Mouse (Mus musculus) midbrain, embryonic 15.5 days (tissue): ENCODE measurements around the gene Wdtc1. TPM values are rescaled to one million over a fixed set of nuclear protein-coding genes. Genes with fewer than 3 reads are reported as not detected.

Source experiments
- ATAC-seq: fragments of 200-750 bp; cut with Nextera tagmentation; replicated peaks from 2 replicates; pipeline ENCODE4 v1.8.0; 2017; ENCODE audit warnings: moderate TSS enrichment
- H3K27ac ChIP-seq: fragments of 300-500 bp; sonication (generic); 2 replicates; pipeline ENCODE4 v1.5.1; 2015; ENCODE audit warnings: mild to moderate bottlenecking, inconsistent platforms
- H3K27me3 ChIP-seq: fragments of 300-500 bp; sonication (generic); replicated peaks from 2 replicates; pipeline ENCODE4 v1.6.1; 2015; ENCODE audit warnings: inconsistent platforms
- H3K36me3 ChIP-seq: fragments of 300-500 bp; sonication (generic); replicated peaks from 2 replicates; pipeline ENCODE4 v1.6.1; 2015; ENCODE audit warnings: inconsistent platforms
- H3K4me1 ChIP-seq: fragments of 300-500 bp; sonication (generic); 2 replicates; pipeline ENCODE4 v1.6.1; 2015; ENCODE audit warnings: inconsistent platforms
- H3K4me2 ChIP-seq: fragments of 300-500 bp; sonication (generic); 2 replicates; pipeline ENCODE4 v1.6.1; 2015; ENCODE audit warnings: inconsistent platforms, mild to moderate bottlenecking, moderate library complexity
- H3K4me3 ChIP-seq: fragments of 300-500 bp; sonication (generic); 2 replicates; pipeline ENCODE4 v1.5.1; 2015; ENCODE audit warnings: mild to moderate bottlenecking, inconsistent platforms
- H3K9ac ChIP-seq: fragments of 300-500 bp; sonication (generic); 2 replicates; pipeline ENCODE4 v1.6.1; 2015; ENCODE audit warnings: mild to moderate bottlenecking, inconsistent platforms
- H3K9me3 ChIP-seq: fragments of 300-500 bp; sonication (generic); 2 replicates; pipeline ENCODE4 v1.6.1; 2016; ENCODE audit warnings: inconsistent platforms
- WGBS: fragments of 180-500 bp; shearing (Covaris S2); methylation state at CpG from one replicate; pipeline ENCODE4 v1.1.7; 2015; ENCODE audit warnings: mixed read lengths; 5-methylcytosine and 5-hydroxymethylcytosine counted together
- polyA plus RNA-seq: library from polyadenylated mRNA; unstranded; fragments of >200 nt; fragmentation: Nextera tagmentation; extraction: Ambion mirVana; gene quantifications from 2 replicates; pipeline ENCODE4 v1.2.1, GENCODE M21; 2015

The Wdtc1 gene
- polyA plus RNA-seq, 1 experiment from 2014 or later: 23.2 TPM

- Histone ChIP-seq H3K27ac (no peak overlapping the region), H3K36me3 (peaks cover 11% of the 10 kb centered on the region; the same call in 1 of the 2 replicates), H3K27me3 (no peaks in the 10 kb centered on the region), H3K4me2 (no peak overlapping the region), H3K4me1 (no peaks in the 10 kb centered on the region), H3K4me3 (no peak overlapping the region), H3K9ac (no peak overlapping the region), H3K9me3 (no peaks in the 10 kb centered on the region)
- WGBS: 94% methylated on average over 7 of the region's 7 CpGs
- ATAC-seq: no peak
Measured at GRCm38 (mm10) chr4:133304770-133305169, 48.5 kb downstream of the Wdtc1 start.

- Histone ChIP-seq H3K4me2 (no peak overlapping the region), H3K27me3 (no peaks in the 10 kb centered on the region), H3K9ac (no peak overlapping the region), H3K27ac (no peak overlapping the region), H3K4me1 (peaks cover 14% of the 10 kb centered on the region), H3K4me3 (no peak overlapping the region), H3K9me3 (no peaks in the 10 kb centered on the region), H3K36me3 (peaks cover 11% of the 10 kb centered on the region; the same call in 1 of the 2 replicates)
- 81% methylated on average over 5 of the region's 5 CpGs for WGBS
- ATAC-seq: no peak
Measured at GRCm38 (mm10) chr4:133302668-133303067, 50.6 kb downstream of the Wdtc1 start.

- H3K9ac ChIP-seq: no peak overlapping the region
- H3K9me3 ChIP-seq: no peaks in the 10 kb centered on the region
- peaks cover 11% of the 10 kb centered on the region; the same call in 1 of the 2 replicates for H3K36me3 ChIP-seq
- WGBS: 26% methylated on average over 4 of the region's 4 CpGs
- no peak overlapping the region for H3K27ac ChIP-seq
- no peak overlapping the region for H3K4me3 ChIP-seq
- no peak for ATAC-seq
- H3K27me3 ChIP-seq: no peaks in the 10 kb centered on the region
- H3K4me2 ChIP-seq: no peak overlapping the region
- peaks cover 18% of the 10 kb centered on the region for H3K4me1 ChIP-seq
Measured at GRCm38 (mm10) chr4:133301802-133302201, 51.5 kb downstream of the Wdtc1 start.

- no peak overlapping the region for H3K27ac ChIP-seq
- peaks cover 11% of the 10 kb centered on the region for H3K36me3 ChIP-seq
Measured at GRCm38 (mm10) chr4:133300421-133300820, 52.9 kb downstream of the Wdtc1 start.

GRCm38 (mm10) chr4:133299701-133300100 is 53.6 kb downstream of the Wdtc1 start:
- no peaks in the 10 kb centered on the region for H3K27me3 ChIP-seq
- peak overlapping the region; percentile 69; the same call in 1 of the 2 replicates for H3K27ac ChIP-seq
- no peaks in the 10 kb centered on the region for H3K9me3 ChIP-seq
- WGBS: 67% methylated on average over 5 of the region's 5 CpGs
- H3K4me3 ChIP-seq: no peak overlapping the region
- peaks cover 11% of the 10 kb centered on the region for H3K36me3 ChIP-seq
- H3K4me2 ChIP-seq: no peak overlapping the region
- H3K9ac ChIP-seq: no peak overlapping the region
- H3K4me1 ChIP-seq: peaks cover 18% of the 10 kb centered on the region
- ATAC-seq: no peak

More at GRCm38 (mm10) chr4:133300421-133300820, 52.9 kb downstream of the Wdtc1 start:
- H3K4me3 ChIP-seq: no peak overlapping the region
- ATAC-seq: no peak
- no peak overlapping the region for H3K4me2 ChIP-seq
- peaks cover 18% of the 10 kb centered on the region for H3K4me1 ChIP-seq
- no peaks in the 10 kb centered on the region for H3K27me3 ChIP-seq
- no peak overlapping the region for H3K9ac ChIP-seq
- WGBS: 93% methylated on average over 11 of the region's 11 CpGs
- no peaks in the 10 kb centered on the region for H3K9me3 ChIP-seq

- Histone ChIP-seq H3K9me3 (no peaks in the 10 kb centered on the region), H3K4me2 (no peak overlapping the region), H3K9ac (0 out of 2 replicates have a peak overlapping the region, but pooled peaks have one; percentile 2), H3K36me3 (peaks cover 11% of the 10 kb centered on the region), H3K4me1 (peaks cover 19% of the 10 kb centered on the region), H3K27ac (peak overlapping the region; percentile 69), H3K27me3 (no peaks in the 10 kb centered on the region), H3K4me3 (no peak overlapping the region)
- 0 out of 2 replicates have a peak, but pooled peaks have one; percentile 13 for ATAC-seq
- WGBS: 38% methylated on average over 12 of the region's 12 CpGs
Measured at GRCm38 (mm10) chr4:133298516-133299365, 54.5 kb downstream of the Wdtc1 start.

GRCm38 (mm10) chr4:133297801-133298238 is 55.5 kb downstream of the Wdtc1 start:
- H3K27me3 ChIP-seq: no peaks in the 10 kb centered on the region
- no peak overlapping the region for H3K4me3 ChIP-seq
- H3K4me2 ChIP-seq: no peak overlapping the region
- H3K27ac ChIP-seq: peak overlapping the region; percentile 69
- 4% methylated on average over 5 of the region's 5 CpGs for WGBS
- H3K9me3 ChIP-seq: no peaks in the 10 kb centered on the region
- H3K4me1 ChIP-seq: peaks cover 28% of the 10 kb centered on the region
- no peak overlapping the region for H3K9ac ChIP-seq
- peaks cover 11% of the 10 kb centered on the region for H3K36me3 ChIP-seq
- peak; percentile 84 for ATAC-seq

- H3K27me3 ChIP-seq: no peaks in the 10 kb centered on the region
- peaks cover 33% of the 10 kb centered on the region for H3K4me1 ChIP-seq
- no peak overlapping the region for H3K27ac ChIP-seq
- no peak overlapping the region for H3K4me2 ChIP-seq
- H3K9ac ChIP-seq: no peak overlapping the region
- H3K36me3 ChIP-seq: peaks cover 11% of the 10 kb centered on the region
- no peaks in the 10 kb centered on the region for H3K9me3 ChIP-seq
- H3K4me3 ChIP-seq: no peak overlapping the region
- 66% methylated on average over 10 of the region's 10 CpGs for WGBS
- ATAC-seq: 0 out of 2 replicates have a peak, but pooled peaks have one; percentile 15
Measured at GRCm38 (mm10) chr4:133297360-133297759, 55.9 kb downstream of the Wdtc1 start.

- 26% methylated on average over 11 of the region's 11 CpGs for WGBS
- H3K9ac ChIP-seq: no peak overlapping the region
- H3K4me1 ChIP-seq: peaks cover 35% of the 10 kb centered on the region
- no peak for ATAC-seq
- no peaks in the 10 kb centered on the region for H3K27me3 ChIP-seq
- no peak overlapping the region for H3K4me2 ChIP-seq
- no peaks in the 10 kb centered on the region for H3K9me3 ChIP-seq
- no peak overlapping the region for H3K27ac ChIP-seq
- no peaks in the 10 kb centered on the region; the same call in 1 of the 2 replicates for H3K36me3 ChIP-seq
- no peak overlapping the region for H3K4me3 ChIP-seq
Measured at GRCm38 (mm10) chr4:133294084-133294483, 59.2 kb downstream of the Wdtc1 start.

GRCm38 (mm10) chr4:133292901-133293843 is 60.1 kb downstream of the Wdtc1 start:
- Histone ChIP-seq H3K36me3 (no peaks in the 10 kb centered on the region; the same call in 1 of the 2 replicates), H3K9me3 (no peaks in the 10 kb centered on the region), H3K27ac (peak overlapping the region; percentile 42), H3K27me3 (no peaks in the 10 kb centered on the region), H3K4me1 (peaks cover 26% of the 10 kb centered on the region), H3K9ac (no peak overlapping the region), H3K4me2 (no peak overlapping the region), H3K4me3 (no peak overlapping the region)
- no peak for ATAC-seq
- 14% methylated on average over 24 of the region's 24 CpGs for WGBS

- H3K4me3 ChIP-seq: no peak overlapping the region
- no peaks in the 10 kb centered on the region for H3K27me3 ChIP-seq
- peaks cover 18% of the 10 kb centered on the region for H3K4me1 ChIP-seq
- H3K9ac ChIP-seq: no peak overlapping the region
- no peak overlapping the region for H3K4me2 ChIP-seq
- no peak for ATAC-seq
- peak overlapping the region; percentile 42 for H3K27ac ChIP-seq
- H3K36me3 ChIP-seq: no peaks in the 10 kb centered on the region; the same call in 1 of the 2 replicates
- WGBS: 40% methylated on average over 4 of the region's 4 CpGs
- H3K9me3 ChIP-seq: no peaks in the 10 kb centered on the region
Measured at GRCm38 (mm10) chr4:133292405-133292804, 60.9 kb downstream of the Wdtc1 start.

GRCm38 (mm10) chr4:133291255-133291654 is 62.0 kb downstream of the Wdtc1 start:
- H3K9me3 ChIP-seq: no peaks in the 10 kb centered on the region
- WGBS: 93% methylated on average over 1 of the region's 1 CpGs

More at GRCm38 (mm10) chr4:133291255-133291654, 62.0 kb downstream of the Wdtc1 start:
- Histone ChIP-seq H3K27me3 (no peaks in the 10 kb centered on the region), H3K9ac (no peak overlapping the region), H3K4me1 (peaks cover 17% of the 10 kb centered on the region), H3K4me3 (no peak overlapping the region), H3K36me3 (no peaks in the 10 kb centered on the region; the same call in 1 of the 2 replicates), H3K27ac (no peak overlapping the region), H3K4me2 (no peak overlapping the region)
- no peak for ATAC-seq
